Mouse (Mus musculus): Measurements from ENCODE around the gene Sypl2. TPM values are rescaled to one million over a fixed set of nuclear protein-coding genes. Genes with fewer than 3 reads are reported as not detected.

Gene Sypl2
- polyA plus RNA-seq, 1 experiment, result 38.7 TPM

GRCm38 (mm10) chr3:108174672-108175531, 51.5 kb downstream of the Sypl2 start:
- no peak for TF ChIP-seq CTCF (conservative IDR thresholded peaks at IDR 0.05; ENCODE audit: insufficient read depth, insufficient read length, low read depth, low read length)
- no peak for TF ChIP-seq POLR2A (IDR thresholded peaks at IDR 0.05; ENCODE audit: low read depth, low read length)
- no peak overlapping the region for H3K27ac ChIP-seq (ENCODE audit: insufficient read depth, low read depth, low read length)
- H3K27me3 ChIP-seq (replicated peaks; ENCODE audit: control insufficient read depth, insufficient read depth, low read length), result no peaks in the 10 kb centered on the region
- no peaks in the 10 kb centered on the region for H3K36me3 ChIP-seq (ENCODE audit: control insufficient read depth, insufficient read depth, low read length)
- no peak overlapping the region for H3K4me3 ChIP-seq (ENCODE audit: insufficient read depth, low read depth, low read length)
- peak; percentile 60 for DNase-seq
- no peaks in the 10 kb centered on the region for H3K4me1 ChIP-seq (ENCODE audit: control insufficient read depth, insufficient read depth, low read length)
- 30% methylated on average over 14 of the region's 14 CpGs for WGBS

- Histone ChIP-seq H3K4me3 (ENCODE audit: insufficient read depth, low read depth, low read length) (no peak overlapping the region), H3K27me3 (replicated peaks; ENCODE audit: control insufficient read depth, insufficient read depth, low read length) (no peaks in the 10 kb centered on the region), H3K4me1 (ENCODE audit: control insufficient read depth, insufficient read depth, low read length) (no peaks in the 10 kb centered on the region), H3K27ac (ENCODE audit: insufficient read depth, low read depth, low read length) (no peak overlapping the region), H3K36me3 (ENCODE audit: control insufficient read depth, insufficient read depth, low read length) (no peaks in the 10 kb centered on the region)
- no peak for DNase-seq
- 62% methylated on average over 3 of the region's 3 CpGs for WGBS
- TF ChIP-seq CTCF (conservative IDR thresholded peaks at IDR 0.05; ENCODE audit: insufficient read depth, insufficient read length, low read depth, low read length) (no peak), POLR2A (IDR thresholded peaks at IDR 0.05; ENCODE audit: low read depth, low read length) (no peak)
Measured at GRCm38 (mm10) chr3:108169199-108169598, 57.2 kb downstream of the Sypl2 start.

GRCm38 (mm10) chr3:108167499-108167898, 58.9 kb downstream of the Sypl2 start:
- no peak overlapping the region for H3K4me3 ChIP-seq (ENCODE audit: insufficient read depth, low read depth, low read length)
- WGBS, result 53% methylated on average over 14 of the region's 14 CpGs
- no peak overlapping the region for H3K27ac ChIP-seq (ENCODE audit: insufficient read depth, low read depth, low read length)
- H3K4me1 ChIP-seq (ENCODE audit: control insufficient read depth, insufficient read depth, low read length), result no peaks in the 10 kb centered on the region
- TF ChIP-seq POLR2A (IDR thresholded peaks at IDR 0.05; ENCODE audit: low read depth, low read length), result no peak
- no peak for TF ChIP-seq CTCF (conservative IDR thresholded peaks at IDR 0.05; ENCODE audit: insufficient read depth, insufficient read length, low read depth, low read length)
- H3K27me3 ChIP-seq (replicated peaks; ENCODE audit: control insufficient read depth, insufficient read depth, low read length), result no peaks in the 10 kb centered on the region
- no peaks in the 10 kb centered on the region for H3K36me3 ChIP-seq (ENCODE audit: control insufficient read depth, insufficient read depth, low read length)
- DNase-seq, result no peak

- TF ChIP-seq CTCF (conservative IDR thresholded peaks at IDR 0.05; ENCODE audit: insufficient read depth, insufficient read length, low read depth, low read length), result no peak; the same call in 1 of the 2 replicates
- TF ChIP-seq POLR2A (IDR thresholded peaks at IDR 0.05; ENCODE audit: low read depth, low read length), result no peak
- no peak overlapping the region for H3K4me3 ChIP-seq (ENCODE audit: insufficient read depth, low read depth, low read length)
- peak; percentile 47 for DNase-seq
- no peak overlapping the region for H3K27ac ChIP-seq (ENCODE audit: insufficient read depth, low read depth, low read length)
- WGBS, result 23% methylated on average over 9 of the region's 11 CpGs
- no peaks in the 10 kb centered on the region for H3K36me3 ChIP-seq (ENCODE audit: control insufficient read depth, insufficient read depth, low read length)
- no peaks in the 10 kb centered on the region for H3K27me3 ChIP-seq (replicated peaks; ENCODE audit: control insufficient read depth, insufficient read depth, low read length)
- H3K4me1 ChIP-seq (ENCODE audit: control insufficient read depth, insufficient read depth, low read length), result no peaks in the 10 kb centered on the region
Measured at GRCm38 (mm10) chr3:108166486-108167211, 59.8 kb downstream of the Sypl2 start.

- no peak for DNase-seq
- H3K27me3 ChIP-seq (replicated peaks; ENCODE audit: control insufficient read depth, insufficient read depth, low read length), result no peaks in the 10 kb centered on the region
- H3K4me3 ChIP-seq (ENCODE audit: insufficient read depth, low read depth, low read length), result no peak overlapping the region
- WGBS, result 58% methylated on average over 10 of the region's 10 CpGs
- H3K27ac ChIP-seq (ENCODE audit: insufficient read depth, low read depth, low read length), result no peak overlapping the region
- H3K36me3 ChIP-seq (ENCODE audit: control insufficient read depth, insufficient read depth, low read length), result no peaks in the 10 kb centered on the region
- H3K4me1 ChIP-seq (ENCODE audit: control insufficient read depth, insufficient read depth, low read length), result no peaks in the 10 kb centered on the region
- TF ChIP-seq CTCF (conservative IDR thresholded peaks at IDR 0.05; ENCODE audit: insufficient read depth, insufficient read length, low read depth, low read length), result no peak
- TF ChIP-seq POLR2A (IDR thresholded peaks at IDR 0.05; ENCODE audit: low read depth, low read length), result no peak
Measured at GRCm38 (mm10) chr3:108165532-108166315, 60.7 kb downstream of the Sypl2 start.

GRCm38 (mm10) chr3:108164807-108165206, 61.6 kb downstream of the Sypl2 start:
- H3K4me3 ChIP-seq (ENCODE audit: insufficient read depth, low read depth, low read length), result peak overlapping the region; percentile 31; the same call in 1 of the 2 replicates
- DNase-seq, result peak; percentile 83
- 6% methylated on average over 9 of the region's 9 CpGs for WGBS
- no peaks in the 10 kb centered on the region for H3K4me1 ChIP-seq (ENCODE audit: control insufficient read depth, insufficient read depth, low read length)
- H3K27ac ChIP-seq (ENCODE audit: insufficient read depth, low read depth, low read length), result no peak overlapping the region
- H3K27me3 ChIP-seq (replicated peaks; ENCODE audit: control insufficient read depth, insufficient read depth, low read length), result no peaks in the 10 kb centered on the region
- TF ChIP-seq CTCF (conservative IDR thresholded peaks at IDR 0.05; ENCODE audit: insufficient read depth, insufficient read length, low read depth, low read length) (peak; percentile 97), POLR2A (IDR thresholded peaks at IDR 0.05; ENCODE audit: low read depth, low read length) (no peak)
- no peaks in the 10 kb centered on the region for H3K36me3 ChIP-seq (ENCODE audit: control insufficient read depth, insufficient read depth, low read length)
